Mouse (Mus musculus): ENCODE results near the gene Hsd17b14. TPM values are rescaled to one million over a fixed set of nuclear protein-coding genes. Genes with fewer than 3 reads are reported as not detected.

Gene Hsd17b14
- total RNA-seq, 2 experiments from 2014 or later, result 1.0 to 1.3 TPM

DNA sequence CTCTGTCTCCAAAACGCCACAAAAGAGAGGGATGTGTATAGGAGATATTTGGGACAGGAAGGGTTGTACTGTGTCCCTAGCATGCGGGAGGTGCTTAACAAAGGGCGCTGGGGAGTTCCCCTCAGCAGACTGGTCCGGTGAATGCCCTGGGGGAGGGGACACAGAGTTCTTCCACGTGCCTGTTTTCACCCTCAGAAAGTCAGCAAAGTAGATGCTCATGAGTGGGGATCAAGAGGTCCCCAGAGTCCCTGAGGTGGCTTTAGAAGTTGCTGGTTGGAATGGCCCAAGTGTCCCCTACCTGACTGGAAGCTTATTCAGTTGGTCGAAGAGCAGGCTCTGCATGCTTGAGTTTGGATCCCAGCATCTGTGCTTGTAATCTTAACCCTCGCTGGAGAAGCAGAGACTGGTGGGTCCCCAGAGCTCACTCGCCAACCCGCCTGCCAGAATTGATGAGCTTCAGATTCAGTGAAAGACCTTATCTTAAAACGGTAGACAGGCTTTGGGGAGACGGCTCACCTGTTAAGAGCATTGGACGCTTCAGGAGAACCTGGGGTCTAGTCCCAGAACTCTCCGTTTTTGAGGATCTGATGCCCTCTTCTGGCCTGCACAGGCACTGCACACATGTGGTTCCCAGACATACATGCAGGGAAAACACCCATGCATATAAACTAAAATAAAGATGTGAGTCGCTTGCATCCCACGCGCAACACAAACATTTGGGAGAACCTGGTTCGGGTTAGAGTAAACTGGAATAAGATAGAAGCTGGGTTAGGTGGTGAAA, 6.3 kb downstream of the Hsd17b14 start:
- peak; percentile 98 for TF ChIP-seq CTCF (IDR thresholded peaks at IDR 0.05)
- H3K27ac ChIP-seq, result peak overlapping the region; percentile 86
- intact Hi-C loops (cut with DNase I), result loop anchor here (2.0 kb wide), 2 partner anchors 84 to 92 kb away; no protein-coding TSS in a partner anchor

DNA sequence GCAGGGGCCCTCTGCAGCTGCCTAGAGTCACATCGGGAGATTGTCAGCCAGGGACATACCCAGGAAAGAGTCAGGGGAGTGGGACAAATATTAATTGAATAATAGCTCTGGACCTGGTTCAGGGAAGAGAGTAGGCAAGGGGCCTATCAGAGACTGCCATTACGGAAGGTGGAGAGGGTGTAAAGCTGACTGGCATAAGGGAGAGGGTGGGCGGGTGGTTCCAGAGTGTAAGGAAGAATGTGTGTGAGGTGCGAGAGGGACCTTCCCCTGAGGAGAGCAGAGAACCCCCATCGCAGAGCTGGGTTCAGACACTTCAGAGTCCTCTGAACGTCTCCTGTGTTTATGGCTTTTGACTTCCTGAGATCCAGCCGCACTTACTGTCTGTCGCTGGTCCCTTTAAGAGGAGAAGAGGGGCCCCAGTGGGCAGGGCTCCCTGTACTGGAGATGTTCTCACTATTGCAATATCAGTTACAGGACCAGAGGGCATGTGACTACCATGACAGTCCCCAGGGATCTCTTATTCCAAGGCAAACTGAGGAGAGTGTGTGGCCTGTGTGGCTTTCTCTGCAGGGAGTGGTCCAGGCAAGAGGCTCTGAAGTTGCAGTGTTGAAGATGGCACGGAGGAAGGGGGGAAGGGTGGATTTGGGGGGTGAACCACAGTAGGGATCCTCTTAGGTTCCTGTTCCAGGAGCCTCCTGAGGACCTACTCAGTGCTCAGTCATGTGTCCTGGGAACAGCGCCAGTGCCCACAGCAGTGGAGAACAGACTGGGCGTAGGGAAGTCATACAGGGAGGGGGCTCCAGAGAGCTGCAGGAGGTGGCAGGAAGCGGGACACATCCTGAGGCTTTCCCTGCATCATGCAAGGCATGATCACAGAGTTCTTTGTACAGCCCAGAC, 7.2 kb downstream of the Hsd17b14 start:
- intact Hi-C loops (cut with DNase I), result loop anchor here (2.0 kb wide), 2 partner anchors 85 to 93 kb away; no protein-coding TSS in a partner anchor
- peak overlapping the region; percentile 86 for H3K27ac ChIP-seq
- peak; percentile 78 for DNase-seq
- peak overlapping the region; percentile 50 for H3K4me3 ChIP-seq
- no peak for TF ChIP-seq CTCF (IDR thresholded peaks at IDR 0.05)

More for the DNA sequence above, 6.3 kb downstream of the Hsd17b14 start:
- peak overlapping the region; percentile 50 for H3K4me3 ChIP-seq
- peak; percentile 86 for DNase-seq

DNA sequence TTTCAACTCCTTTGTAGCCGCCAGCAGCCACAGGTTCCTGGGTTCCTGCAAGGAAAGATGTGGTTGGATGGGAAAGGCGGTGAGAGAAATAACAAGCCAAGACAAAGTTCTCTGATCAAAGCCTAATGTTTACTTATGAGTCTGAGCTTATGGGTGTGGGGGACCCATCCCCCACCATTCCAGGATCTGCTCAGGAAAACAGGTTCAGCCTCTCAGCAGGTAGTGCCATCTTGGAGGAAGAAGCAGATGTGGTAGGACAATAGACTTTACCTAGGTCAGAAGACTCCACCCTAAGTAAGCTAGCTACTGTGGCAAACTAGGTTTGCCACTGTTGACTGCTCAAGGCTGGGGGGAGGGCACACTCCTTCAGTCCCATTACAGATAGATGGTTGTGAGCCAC, 10.1 kb downstream of the Hsd17b14 start:
- intact Hi-C loops (cut with DNase I), result no loop called here
- TF ChIP-seq CTCF (IDR thresholded peaks at IDR 0.05), result no peak
- no peak overlapping the region for H3K4me3 ChIP-seq

DNA sequence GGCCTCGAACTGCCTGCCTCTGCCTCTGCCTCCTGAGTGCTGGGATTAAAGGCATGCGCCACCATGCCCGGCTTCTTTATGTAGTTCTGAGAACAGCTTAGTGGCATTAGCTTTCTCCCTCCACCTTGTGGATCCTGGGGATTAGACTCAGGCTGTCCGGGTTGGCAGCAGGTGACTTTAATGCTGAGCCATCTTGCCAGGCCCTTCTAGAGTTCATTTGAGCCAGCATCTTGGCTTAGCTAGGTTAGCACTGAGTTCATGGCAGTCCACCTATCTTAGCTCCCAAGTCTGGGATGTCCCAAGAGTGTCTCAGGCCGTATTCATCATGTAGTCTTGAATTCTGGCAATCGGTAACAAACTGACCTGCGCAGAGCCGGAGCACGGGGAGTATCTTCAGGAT, 10.8 kb downstream of the Hsd17b14 start:
- peak overlapping the region; percentile 96 for H3K27ac ChIP-seq
- intact Hi-C loops (cut with DNase I), result no loop called here
- peak; percentile 53 for DNase-seq
- TF ChIP-seq CTCF (IDR thresholded peaks at IDR 0.05), result no peak
- no peak overlapping the region for H3K4me3 ChIP-seq

More for the DNA sequence above, 10.1 kb downstream of the Hsd17b14 start:
- peak overlapping the region; percentile 96 for H3K27ac ChIP-seq
- no peak for DNase-seq

DNA sequence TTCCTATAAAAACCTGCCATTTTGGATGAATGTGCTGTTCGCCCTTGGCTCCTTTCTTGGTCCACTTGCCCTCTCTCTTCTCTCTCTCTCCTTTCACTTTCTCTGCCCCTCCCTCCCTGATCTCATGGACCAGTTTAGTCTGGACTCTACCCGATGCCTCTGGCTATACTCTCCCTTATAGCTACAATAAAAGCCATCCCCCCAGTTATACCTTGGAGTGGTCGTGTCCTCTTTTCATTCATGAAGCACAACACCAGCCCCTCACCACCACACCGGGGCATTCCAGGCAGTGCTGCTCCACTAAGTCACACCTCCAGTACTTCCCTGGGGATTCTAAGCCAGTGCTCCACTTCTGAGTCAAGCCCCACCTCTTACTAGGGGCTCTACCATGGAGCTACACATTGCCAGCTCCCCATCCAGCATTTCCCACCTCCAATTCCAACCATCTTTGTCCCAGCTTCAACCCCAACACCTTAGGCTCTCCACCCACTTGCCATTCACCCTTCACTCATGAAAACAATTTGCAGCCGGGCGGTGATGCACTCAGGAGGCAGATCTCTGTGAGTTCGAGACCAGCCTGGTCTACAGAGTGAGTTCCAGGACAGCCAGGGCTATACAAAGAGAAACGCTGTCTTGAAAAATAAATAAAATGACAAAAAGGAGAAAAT, 12.6 kb downstream of the Hsd17b14 start:
- TF ChIP-seq CTCF (IDR thresholded peaks at IDR 0.05), result no peak
- intact Hi-C loops (cut with DNase I), result no loop called here
- Histone ChIP-seq H3K4me3 (peak overlapping the region; percentile 70), H3K27ac (peak overlapping the region; percentile 96)
- DNase-seq, result no peak

DNA sequence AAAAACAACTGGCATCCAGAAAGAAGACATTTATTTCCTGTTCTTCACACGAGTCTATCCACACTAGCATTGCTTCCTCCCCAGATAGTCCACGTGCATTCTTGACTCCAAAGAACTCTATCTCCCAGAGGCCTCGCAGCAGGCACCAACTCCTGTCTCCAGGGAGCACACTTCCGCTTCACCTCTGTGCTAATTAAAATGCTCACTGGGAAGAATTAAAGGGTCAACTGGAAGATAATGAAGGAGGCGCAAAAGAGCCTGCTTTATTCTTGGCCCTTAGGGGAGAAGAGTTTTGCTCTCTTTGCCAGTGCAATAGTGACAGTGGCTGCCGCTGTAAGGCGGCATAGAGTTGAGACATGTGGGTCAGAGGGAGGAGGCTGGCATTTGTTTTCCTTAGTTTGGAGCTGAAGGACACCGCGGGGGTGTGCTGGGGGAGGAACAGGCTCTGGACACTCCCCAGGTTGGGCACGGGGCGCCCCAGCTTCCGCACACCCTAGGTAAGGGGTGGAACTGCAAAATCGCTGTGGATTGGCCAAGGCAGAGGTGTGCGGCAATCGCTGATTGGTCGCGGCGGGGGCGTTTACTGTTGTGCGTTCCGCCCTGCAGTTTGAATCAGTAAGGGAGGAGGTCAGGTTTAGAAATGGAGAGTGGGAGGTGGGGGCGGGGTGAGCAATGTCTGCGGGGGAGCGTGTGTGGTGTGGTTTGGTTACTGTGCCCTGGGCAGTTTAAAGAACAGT, 13.3 kb downstream of the Hsd17b14 start:
- peak; percentile 97 for DNase-seq
- intact Hi-C loops (cut with DNase I), result loop anchor here (2.0 kb wide), 1 partner anchor 21 kb away; no protein-coding TSS in a partner anchor
- TF ChIP-seq CTCF (IDR thresholded peaks at IDR 0.05), result no peak
- Histone ChIP-seq H3K27ac (peak overlapping the region; percentile 96), H3K4me3 (peak overlapping the region; percentile 70)

DNA sequence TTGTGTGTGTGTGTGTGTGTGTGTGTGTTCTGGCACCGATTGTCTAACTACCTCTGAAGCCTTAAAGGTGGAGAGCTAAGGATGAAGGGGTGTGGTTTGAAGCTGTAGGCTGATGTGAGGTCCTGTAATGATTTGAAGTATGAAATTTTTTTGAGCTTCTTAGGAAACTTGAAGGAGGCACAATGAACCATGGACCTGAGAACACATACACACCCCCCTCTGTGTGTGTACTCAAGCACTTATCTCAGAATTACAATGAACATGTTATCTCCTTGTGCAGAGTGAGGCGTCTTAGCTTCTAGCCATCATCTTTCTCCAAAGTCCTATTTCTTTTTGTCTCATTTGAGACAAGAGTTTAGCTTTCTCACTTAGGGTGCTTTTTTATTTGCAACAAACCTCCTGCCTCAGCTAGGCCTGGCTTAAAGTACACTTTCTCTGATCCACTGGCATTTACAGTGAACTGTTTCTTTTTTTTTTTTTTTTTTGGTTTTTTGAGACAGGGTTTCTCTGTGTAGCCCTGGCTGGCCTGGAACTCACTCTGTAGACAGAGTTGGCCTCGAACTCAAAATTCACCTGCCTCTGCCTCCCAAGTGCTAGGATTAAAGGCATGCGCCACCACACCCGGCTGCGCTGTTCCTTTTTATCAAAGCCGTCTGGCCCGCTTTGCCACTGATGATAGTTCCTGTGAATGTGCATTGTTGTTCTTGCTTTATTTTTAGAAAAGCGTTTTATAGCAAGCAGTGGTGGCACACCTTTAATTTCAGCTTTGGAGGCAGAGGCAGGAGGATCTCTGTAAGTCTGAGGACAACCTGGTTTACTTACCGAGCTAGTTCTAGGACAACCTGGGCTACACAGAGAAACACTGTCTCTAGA, 14.1 kb downstream of the Hsd17b14 start:
- DNase-seq, result no peak
- peak overlapping the region; percentile 70 for H3K4me3 ChIP-seq
- H3K27ac ChIP-seq, result peak overlapping the region; percentile 96
- TF ChIP-seq CTCF (IDR thresholded peaks at IDR 0.05), result no peak
- intact Hi-C loops (cut with DNase I), result loop anchor here (2.0 kb wide), 1 partner anchor 20 kb away; no protein-coding TSS in a partner anchor

DNA sequence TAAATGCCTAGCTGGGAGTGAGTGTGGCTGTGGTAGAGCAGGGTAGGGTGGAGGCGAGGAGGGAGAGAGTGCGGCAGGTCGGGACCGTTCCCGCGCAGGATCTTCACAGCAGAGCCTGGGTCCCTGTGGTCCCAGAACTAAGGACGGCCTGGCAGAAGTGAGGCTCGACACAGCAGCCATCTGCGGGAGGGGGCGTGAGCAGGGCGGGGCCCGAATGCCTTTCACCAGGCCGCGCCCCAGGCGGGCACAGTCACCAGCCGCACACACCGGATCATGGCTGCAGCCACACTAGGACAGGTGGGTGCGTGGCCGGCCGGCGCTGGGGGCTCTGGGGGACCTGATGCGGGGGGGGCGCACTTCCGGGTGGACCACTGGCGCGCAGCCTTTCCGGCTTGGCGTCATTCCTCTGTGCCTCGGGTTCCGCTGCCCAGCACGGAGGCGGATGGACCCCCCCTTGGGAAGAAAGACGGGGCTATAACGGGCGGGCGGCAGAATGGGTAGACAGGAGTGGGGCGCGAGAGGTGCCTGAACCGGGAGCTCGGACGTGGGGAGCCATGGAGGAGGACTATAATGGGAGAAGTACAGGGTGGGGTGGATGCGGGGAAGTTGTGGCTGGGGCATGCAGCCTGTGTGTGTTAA, 15.5 kb downstream of the Hsd17b14 start, which contains the start of gene Bcat2:
Gene Bcat2, plus strand, starts transcription at position 51 of the 639 bp plus-strand sequence.
- peak within 1 kb of the TSS; percentile 92 for H3K4me3 ChIP-seq
- peak; percentile 90 for DNase-seq
- intact Hi-C loops (cut with DNase I), result no loop called here
- TF ChIP-seq CTCF (IDR thresholded peaks at IDR 0.05), result no peak
- peak within 1 kb of the TSS; percentile 96 for H3K27ac ChIP-seq

DNA sequence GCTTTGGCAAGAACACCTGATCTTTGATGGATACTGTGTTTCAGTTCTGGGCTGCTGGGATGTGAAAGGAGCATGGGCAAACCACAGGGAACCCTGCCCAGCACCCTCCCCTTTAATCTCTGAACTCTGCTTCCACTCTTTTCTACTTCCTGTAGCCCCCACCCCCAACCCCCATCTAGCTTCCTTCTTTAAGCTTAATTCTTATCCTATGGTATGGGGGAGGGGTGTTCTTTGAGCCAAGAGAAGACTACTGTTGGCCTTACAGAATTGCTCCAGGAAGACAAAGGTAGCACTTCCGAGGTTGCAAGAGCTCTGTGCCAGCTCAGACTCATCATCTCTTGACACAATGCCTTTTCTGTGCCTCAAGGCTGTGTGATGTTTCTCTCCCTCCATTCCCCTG, 17.3 kb downstream of the Hsd17b14 start:
- peak overlapping the region; percentile 96 for H3K27ac ChIP-seq
- no peak overlapping the region; the same call in 1 of the 2 replicates for H3K4me3 ChIP-seq
- no peak for DNase-seq
- intact Hi-C loops (cut with DNase I), result no loop called here
- TF ChIP-seq CTCF (IDR thresholded peaks at IDR 0.05), result no peak

DNA sequence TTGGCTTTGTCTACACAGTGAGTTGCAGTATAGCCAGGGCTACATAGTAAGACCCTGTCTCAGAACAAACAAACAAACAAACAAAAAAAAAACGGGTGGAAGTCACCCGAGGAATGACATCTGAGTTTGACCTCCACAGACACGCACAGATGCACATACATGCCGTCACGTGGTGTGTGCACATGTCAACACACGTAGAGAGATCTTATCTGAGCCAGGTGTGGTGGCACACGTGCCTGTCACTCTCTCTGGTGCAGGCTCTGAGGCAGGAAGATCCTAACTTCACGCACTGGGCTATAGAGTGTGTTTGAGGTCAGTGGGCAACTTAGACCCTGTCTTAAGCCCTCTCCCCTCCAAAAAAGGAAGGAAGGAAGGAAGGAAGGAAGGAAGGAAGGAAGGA, 19.3 kb downstream of the Hsd17b14 start:
- no peak for TF ChIP-seq CTCF (IDR thresholded peaks at IDR 0.05)
- intact Hi-C loops (cut with DNase I), result no loop called here
- H3K27ac ChIP-seq, result no peak overlapping the region

More for the DNA sequence above, 19.3 kb downstream of the Hsd17b14 start:
- DNase-seq, result peak; percentile 8
- H3K4me3 ChIP-seq, result no peak overlapping the region
